Mouse (Mus musculus): ENCODE data around the gene Zmpste24. TPM values are rescaled to one million over a fixed set of nuclear protein-coding genes. Genes with fewer than 3 reads are reported as not detected.

Zmpste24 gene
- total RNA-seq (2014; rRNA removed): 37.3 and 41.0 TPM in 2 replicates
- 24.3 and 25.7 TPM in 2 replicates for polyA plus RNA-seq (2012; rRNA removed)

GRCm38 (mm10) chr4:121097650-121098378, at the start of gene Zmpste24:
Gene Zmpste24 (minus strand): TSS chr4:121098241.
- Histone ChIP-seq H3K4me3 (ENCODE audit: insufficient read depth, low read depth, low read length) (peak within 1 kb of the TSS; percentile 67), H3K36me3 (ENCODE audit: control insufficient read depth, insufficient read depth, low read length) (peaks cover 14% of the 10 kb centered on the region), H3K4me1 (ENCODE audit: control insufficient read depth, insufficient read depth, low read length) (peaks cover 5% of the 10 kb centered on the region; the same call in 1 of the 2 replicates), H3K9ac (ENCODE audit: low read depth, low read length) (peak within 1 kb of the TSS; percentile 73), H3K79me2 (ENCODE audit: control insufficient read depth, insufficient read depth, low read length) (0 out of 2 replicates have a peak, but pooled peaks cover 3% of the 10 kb centered on the region), H3K27ac (replicated peaks; ENCODE audit: insufficient read depth, low read depth, low read length) (no peak within 1 kb of the TSS), H3K27me3 (ENCODE audit: control insufficient read depth, insufficient read depth, low read length) (no peaks in the 10 kb centered on the region)
- peak; percentile 81 for DNase-seq (ENCODE audit: extremely low read depth, low read depth, low spot score)
- no peak for TF ChIP-seq POLR2A (IDR thresholded peaks at IDR 0.05; ENCODE audit: extremely low read depth, insufficient read depth, low read length)
- no peak for TF ChIP-seq CTCF (IDR thresholded peaks at IDR 0.05; ENCODE audit: low read depth, low read length)
- under 1% methylated on average over 39 of the region's 39 CpGs for WGBS

DNA sequence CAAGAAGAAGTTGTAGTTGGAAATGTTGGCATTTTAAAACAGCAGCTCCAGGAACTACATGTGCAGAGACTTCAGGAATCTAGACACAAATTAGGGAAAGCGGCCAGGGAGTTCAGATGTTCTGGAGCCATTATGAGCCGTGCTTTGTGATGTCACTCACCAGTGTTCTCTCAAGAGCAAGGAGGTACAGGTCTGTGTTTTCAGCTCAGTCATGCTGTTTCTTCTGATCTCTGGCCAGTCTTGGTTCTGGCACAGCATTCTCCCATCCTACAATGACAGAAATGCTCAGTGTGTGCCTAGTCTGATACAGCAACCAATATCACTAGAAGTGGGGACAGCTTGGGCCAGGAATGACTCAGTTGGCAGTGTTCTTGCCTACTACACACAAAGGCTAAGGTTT, 11.1 kb upstream of the Zmpste24 start, which contains the start of gene Tmco2:
Gene Tmco2, minus strand, starts transcription at position 101 of the 400 bp plus-strand sequence.
- no peak within 1 kb of the TSS for H3K9ac ChIP-seq (ENCODE audit: low read depth, low read length)
- H3K36me3 ChIP-seq (ENCODE audit: control insufficient read depth, insufficient read depth, low read length): no peaks in the 10 kb centered on the region
- no peaks in the 10 kb centered on the region for H3K27me3 ChIP-seq (ENCODE audit: control insufficient read depth, insufficient read depth, low read length)
- 92% methylated on average over 2 of the region's 2 CpGs for WGBS
- no peaks in the 10 kb centered on the region for H3K4me1 ChIP-seq (ENCODE audit: control insufficient read depth, insufficient read depth, low read length)
- H3K79me2 ChIP-seq (ENCODE audit: control insufficient read depth, insufficient read depth, low read length): no peaks in the 10 kb centered on the region
- TF ChIP-seq POLR2A (IDR thresholded peaks at IDR 0.05; ENCODE audit: extremely low read depth, insufficient read depth, low read length) (no peak), CTCF (IDR thresholded peaks at IDR 0.05; ENCODE audit: low read depth, low read length) (no peak)
- DNase-seq (ENCODE audit: extremely low read depth, low read depth, low spot score): no peak
- no peak within 1 kb of the TSS for H3K27ac ChIP-seq (replicated peaks; ENCODE audit: insufficient read depth, low read depth, low read length)
- H3K4me3 ChIP-seq (ENCODE audit: insufficient read depth, low read depth, low read length): no peak within 1 kb of the TSS

DNA sequence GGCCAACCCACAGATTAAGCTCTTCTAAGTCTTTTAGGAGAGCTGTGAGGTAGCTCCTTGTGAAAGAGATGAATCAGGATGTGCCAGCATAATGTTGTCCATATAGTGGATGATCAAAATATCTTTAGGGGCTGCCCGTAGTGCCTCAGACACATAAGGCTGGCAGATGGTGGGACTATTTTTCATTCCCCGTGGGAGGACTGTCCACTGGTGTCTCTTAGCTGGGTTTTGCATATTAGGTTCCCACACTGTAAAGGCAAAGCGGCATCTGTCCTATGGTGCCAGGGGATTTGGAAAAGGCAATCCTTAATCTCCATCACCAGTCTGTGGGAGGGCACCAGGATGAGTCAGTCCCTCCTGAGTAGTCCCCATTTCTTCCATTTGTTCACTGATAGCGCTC, 5.3 kb upstream of the Zmpste24 start:
- Histone ChIP-seq H3K27me3 (ENCODE audit: control insufficient read depth, insufficient read depth, low read length) (no peaks in the 10 kb centered on the region), H3K79me2 (ENCODE audit: control insufficient read depth, insufficient read depth, low read length) (no peaks in the 10 kb centered on the region), H3K4me1 (ENCODE audit: control insufficient read depth, insufficient read depth, low read length) (peaks cover 2% of the 10 kb centered on the region; the same call in 1 of the 2 replicates), H3K36me3 (ENCODE audit: control insufficient read depth, insufficient read depth, low read length) (no peaks in the 10 kb centered on the region), H3K27ac (replicated peaks; ENCODE audit: insufficient read depth, low read depth, low read length) (no peak overlapping the region), H3K9ac (ENCODE audit: low read depth, low read length) (no peak overlapping the region), H3K4me3 (ENCODE audit: insufficient read depth, low read depth, low read length) (no peak overlapping the region)
- 83% methylated on average over 4 of the region's 4 CpGs for WGBS
- no peak for DNase-seq (ENCODE audit: extremely low read depth, low read depth, low spot score)
- TF ChIP-seq POLR2A (IDR thresholded peaks at IDR 0.05; ENCODE audit: extremely low read depth, insufficient read depth, low read length) (no peak), CTCF (IDR thresholded peaks at IDR 0.05; ENCODE audit: low read depth, low read length) (no peak)

DNA sequence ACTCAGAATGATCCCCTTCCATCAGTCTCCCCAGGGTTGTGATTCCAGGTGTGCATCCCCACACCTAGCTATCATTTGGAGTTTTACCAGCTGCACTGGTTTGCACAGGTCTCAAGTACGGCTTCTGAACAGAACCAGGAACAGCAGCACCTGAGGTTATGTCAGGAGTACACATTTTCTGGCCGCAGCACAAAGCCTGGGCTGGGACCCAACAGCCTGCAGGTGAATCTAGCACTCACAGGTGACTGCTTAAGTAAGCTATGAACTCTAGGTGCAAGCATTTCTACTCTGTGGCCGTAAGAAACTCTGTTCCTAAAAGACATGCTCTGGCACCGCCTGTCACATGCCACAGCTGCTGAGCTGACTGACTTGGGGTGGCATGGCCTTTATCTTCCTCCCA, 7.8 kb downstream of the Zmpste24 start:
- H3K79me2 ChIP-seq (ENCODE audit: control insufficient read depth, insufficient read depth, low read length): no peaks in the 10 kb centered on the region
- no peaks in the 10 kb centered on the region for H3K27me3 ChIP-seq (ENCODE audit: control insufficient read depth, insufficient read depth, low read length)
- H3K27ac ChIP-seq (replicated peaks; ENCODE audit: insufficient read depth, low read depth, low read length): no peak overlapping the region
- DNase-seq (ENCODE audit: extremely low read depth, low read depth, low spot score): no peak
- H3K4me1 ChIP-seq (ENCODE audit: control insufficient read depth, insufficient read depth, low read length): no peaks in the 10 kb centered on the region
- TF ChIP-seq POLR2A (IDR thresholded peaks at IDR 0.05; ENCODE audit: extremely low read depth, insufficient read depth, low read length) (no peak), CTCF (IDR thresholded peaks at IDR 0.05; ENCODE audit: low read depth, low read length) (no peak)
- peaks cover 36% of the 10 kb centered on the region for H3K36me3 ChIP-seq (ENCODE audit: control insufficient read depth, insufficient read depth, low read length)
- no peak overlapping the region for H3K4me3 ChIP-seq (ENCODE audit: insufficient read depth, low read depth, low read length)
- no peak overlapping the region for H3K9ac ChIP-seq (ENCODE audit: low read depth, low read length)
- WGBS: 93% methylated on average over 4 of the region's 4 CpGs

- no peak overlapping the region for H3K9ac ChIP-seq (ENCODE audit: low read depth, low read length)
- TF ChIP-seq CTCF (IDR thresholded peaks at IDR 0.05; ENCODE audit: low read depth, low read length): no peak
- TF ChIP-seq POLR2A (IDR thresholded peaks at IDR 0.05; ENCODE audit: extremely low read depth, insufficient read depth, low read length): no peak
- H3K27me3 ChIP-seq (ENCODE audit: control insufficient read depth, insufficient read depth, low read length): no peaks in the 10 kb centered on the region
- WGBS: 93% methylated on average over 2 of the region's 2 CpGs
- H3K36me3 ChIP-seq (ENCODE audit: control insufficient read depth, insufficient read depth, low read length): peaks cover 35% of the 10 kb centered on the region
- H3K4me3 ChIP-seq (ENCODE audit: insufficient read depth, low read depth, low read length): no peak overlapping the region
- H3K79me2 ChIP-seq (ENCODE audit: control insufficient read depth, insufficient read depth, low read length): no peaks in the 10 kb centered on the region
- DNase-seq (ENCODE audit: extremely low read depth, low read depth, low spot score): no peak
- no peak overlapping the region for H3K27ac ChIP-seq (replicated peaks; ENCODE audit: insufficient read depth, low read depth, low read length)
- no peaks in the 10 kb centered on the region for H3K4me1 ChIP-seq (ENCODE audit: control insufficient read depth, insufficient read depth, low read length)
Observed at GRCm38 (mm10) chr4:121088696-121089095, 9.3 kb downstream of the Zmpste24 start.

GRCm38 (mm10) chr4:121084506-121084905, 13.5 kb downstream of the Zmpste24 start:
- TF ChIP-seq CTCF (IDR thresholded peaks at IDR 0.05; ENCODE audit: low read depth, low read length) (no peak), POLR2A (IDR thresholded peaks at IDR 0.05; ENCODE audit: extremely low read depth, insufficient read depth, low read length) (no peak)
- Histone ChIP-seq H3K27me3 (ENCODE audit: control insufficient read depth, insufficient read depth, low read length) (no peaks in the 10 kb centered on the region), H3K27ac (replicated peaks; ENCODE audit: insufficient read depth, low read depth, low read length) (no peak overlapping the region), H3K9ac (ENCODE audit: low read depth, low read length) (no peak overlapping the region), H3K4me3 (ENCODE audit: insufficient read depth, low read depth, low read length) (no peak overlapping the region), H3K79me2 (ENCODE audit: control insufficient read depth, insufficient read depth, low read length) (no peaks in the 10 kb centered on the region), H3K36me3 (ENCODE audit: control insufficient read depth, insufficient read depth, low read length) (peaks cover 40% of the 10 kb centered on the region), H3K4me1 (ENCODE audit: control insufficient read depth, insufficient read depth, low read length) (no peaks in the 10 kb centered on the region)
- no peak for DNase-seq (ENCODE audit: extremely low read depth, low read depth, low spot score)
